Mouse (Mus musculus): Measurements from ENCODE around the gene Plekha5.

Gene Plekha5

DNA sequence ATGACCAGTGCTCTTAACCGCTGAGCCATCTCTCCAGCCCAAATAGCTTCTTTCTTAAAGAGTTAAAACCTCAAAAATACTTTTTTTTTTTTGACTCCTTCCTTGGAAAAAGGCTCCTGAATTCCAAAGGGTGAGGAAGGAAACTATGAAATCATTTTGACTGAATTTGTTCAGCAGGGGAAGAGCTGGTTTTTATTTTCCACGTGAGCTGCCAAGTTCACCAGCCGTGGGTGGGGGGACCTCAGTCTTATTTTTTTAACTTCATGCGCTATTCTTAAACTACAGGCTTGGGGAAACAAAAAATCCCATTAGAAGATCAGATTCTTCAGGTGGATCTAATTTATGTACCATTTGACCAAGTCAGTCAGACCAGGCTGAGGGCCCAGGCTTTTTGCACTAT lies 187.4 kb downstream of the Plekha5 start:
- no peak for DNase-seq (ENCODE audit: inconsistent ontology term)

DNA sequence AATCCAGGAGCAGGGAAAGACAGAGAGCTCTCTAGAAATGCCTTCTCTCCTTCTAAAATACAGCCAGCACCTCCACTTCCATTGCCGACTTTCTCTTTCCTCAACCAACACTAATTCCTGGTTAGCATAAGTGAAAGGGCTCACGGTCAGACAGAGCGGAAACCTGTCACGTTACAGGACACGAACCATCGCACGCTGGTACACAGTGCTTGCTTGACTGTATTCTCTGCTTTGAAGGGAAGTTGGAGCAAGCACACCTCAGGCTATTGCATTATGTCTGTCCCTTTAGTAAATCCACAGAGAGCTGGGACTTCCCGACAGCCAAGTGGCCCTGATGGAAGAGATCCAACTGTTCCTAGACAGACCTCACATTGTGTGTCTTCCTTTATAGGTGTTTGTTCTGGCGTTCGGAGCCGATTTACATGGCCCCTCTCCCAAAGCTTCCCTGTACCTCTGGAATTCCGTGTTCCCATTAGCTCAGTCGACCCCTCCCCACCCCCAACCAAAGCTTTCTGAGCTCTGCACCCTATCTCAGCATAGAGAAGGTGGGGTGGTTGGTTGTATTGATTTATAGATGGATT lies 188.1 kb downstream of the Plekha5 start:
- no peak for DNase-seq (ENCODE audit: inconsistent ontology term)

DNA sequence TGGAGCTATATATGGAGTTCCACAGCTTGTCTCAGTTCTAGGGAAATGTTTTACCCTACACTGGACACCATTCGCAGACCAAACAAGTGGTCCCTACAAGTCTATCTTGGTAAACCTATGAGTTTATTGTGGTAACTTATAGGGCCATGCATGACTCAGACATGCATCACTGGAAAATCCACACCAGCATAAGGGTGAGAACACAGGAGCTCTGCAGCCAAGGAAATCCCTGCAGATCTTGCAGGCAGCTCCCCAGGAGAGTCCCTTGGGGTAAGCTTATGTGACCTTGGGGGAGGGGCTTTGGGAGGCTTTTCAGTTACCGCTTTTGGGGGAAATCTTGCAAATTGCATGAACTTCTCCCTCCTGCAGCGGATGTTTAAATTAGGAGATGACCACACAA lies 190.0 kb downstream of the Plekha5 start:
- no peak for DNase-seq (ENCODE audit: inconsistent ontology term)

DNA sequence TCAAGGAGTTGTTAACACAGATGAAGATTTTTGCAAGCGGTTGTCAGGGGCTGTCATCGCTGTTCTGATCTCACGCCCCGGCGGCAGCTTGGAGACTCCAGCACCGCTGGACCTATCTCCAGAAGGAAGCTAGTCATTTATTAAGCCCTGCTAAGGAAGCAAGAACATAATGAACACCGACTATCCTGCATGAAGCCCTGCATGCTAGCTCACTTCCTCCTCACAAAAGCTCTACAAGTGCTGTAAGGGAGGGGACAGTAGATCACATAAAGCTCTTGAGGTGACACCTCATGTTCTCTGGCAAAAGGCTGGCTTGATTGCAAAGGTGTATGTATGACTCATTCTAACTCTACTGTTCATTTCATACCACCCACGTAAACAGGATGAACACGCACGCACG lies 190.9 kb downstream of the Plekha5 start:
- DNase-seq (ENCODE audit: inconsistent ontology term) = no peak

DNA sequence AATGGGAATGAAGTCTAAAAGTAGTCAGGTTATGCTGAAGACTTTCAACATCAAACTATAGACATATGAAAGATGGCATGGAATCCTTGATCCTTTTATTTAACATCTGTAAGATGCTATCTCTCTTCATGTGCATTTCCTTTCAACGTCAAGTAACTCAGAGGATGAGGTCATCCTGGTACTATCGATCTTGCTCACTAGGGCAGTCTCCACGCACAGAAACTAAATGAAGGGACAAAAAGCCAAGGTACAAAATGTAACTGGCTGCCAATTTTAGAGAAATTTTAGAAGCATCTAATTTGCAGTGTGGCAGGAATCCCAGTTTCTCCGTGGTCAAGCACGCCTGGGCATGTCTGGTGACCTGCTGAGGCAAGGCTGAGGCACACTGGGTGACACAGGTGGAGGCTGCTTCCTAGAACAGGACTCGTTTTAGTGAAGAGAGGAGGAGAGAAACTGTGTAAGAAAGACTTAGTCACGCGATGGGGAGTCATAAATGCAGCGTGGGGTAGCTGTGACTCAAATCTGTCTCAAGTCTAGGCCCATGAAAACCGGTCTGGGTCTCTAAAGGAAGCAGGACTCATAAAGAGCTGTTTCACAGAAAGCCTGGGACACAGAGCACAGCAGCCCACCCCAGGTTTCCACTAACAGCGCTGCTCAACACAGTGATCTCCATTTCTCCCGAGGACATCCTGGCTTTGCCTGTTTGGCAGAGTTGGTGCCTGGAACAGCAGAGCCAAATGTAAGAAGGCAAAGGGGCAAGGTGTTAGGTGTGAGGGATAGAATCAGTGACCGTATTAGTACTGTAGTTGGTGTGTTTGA lies 196.9 kb downstream of the Plekha5 start:
- peak; percentile 81 for DNase-seq (ENCODE audit: inconsistent ontology term)

DNA sequence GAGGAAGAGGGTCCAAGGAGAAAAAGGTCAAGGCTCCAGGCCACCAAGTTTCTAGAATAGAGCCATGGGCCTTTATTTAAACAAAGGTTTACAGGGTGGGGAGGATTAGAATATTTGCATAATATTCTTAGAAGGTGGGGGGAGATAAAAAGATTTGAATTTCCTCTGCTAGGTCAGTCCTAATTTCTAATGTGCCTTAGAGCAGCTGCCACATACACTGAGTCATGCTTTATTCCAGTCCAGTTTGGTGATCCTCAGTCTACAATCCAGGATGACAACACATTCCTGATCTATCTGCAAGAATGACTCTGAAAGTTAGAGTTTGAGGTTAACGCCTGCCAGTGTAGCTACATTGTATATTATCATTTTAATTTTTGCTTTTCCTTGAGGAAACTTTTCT lies 197.8 kb downstream of the Plekha5 start:
- peak; percentile 62 for DNase-seq (ENCODE audit: inconsistent ontology term)

DNA sequence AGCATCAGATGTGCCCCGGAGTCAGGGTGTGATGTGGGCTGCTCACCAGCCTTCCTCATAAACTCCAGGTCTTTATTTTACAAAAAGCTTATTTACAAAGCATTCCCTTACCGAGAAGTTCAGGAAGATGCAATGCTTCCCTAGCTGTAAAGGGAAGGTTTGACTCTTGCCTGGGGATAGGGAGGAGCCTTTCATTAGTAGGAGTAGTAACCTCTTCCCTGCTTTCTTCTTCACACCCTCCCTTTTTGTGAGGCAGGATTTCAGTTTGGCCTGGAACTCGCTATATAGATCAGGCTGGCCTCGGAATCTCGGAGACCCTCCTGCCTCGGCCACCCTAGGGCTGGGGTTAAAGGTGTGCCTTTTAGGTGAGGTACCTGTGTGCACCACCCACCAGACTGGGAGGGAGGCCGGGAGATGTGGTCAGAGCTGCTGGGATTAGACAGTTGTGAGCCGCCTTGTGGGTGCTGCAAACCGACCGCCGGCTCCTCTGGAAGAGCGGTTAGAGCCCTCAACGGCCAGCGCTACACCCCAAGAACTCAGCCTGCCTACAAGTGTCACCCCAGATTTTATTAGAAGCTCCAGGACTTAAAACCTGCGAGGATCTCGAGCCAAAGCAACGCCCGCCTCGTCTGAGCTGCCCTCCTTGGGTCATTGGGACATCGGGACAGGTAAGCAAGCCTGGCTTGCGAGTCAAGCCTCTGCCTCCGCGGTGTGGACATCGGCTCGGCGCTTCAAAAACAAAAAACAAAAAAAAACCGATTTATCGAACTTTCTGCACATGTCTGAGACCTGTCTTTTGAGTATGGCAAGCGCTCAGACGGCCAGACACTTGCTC lies 198.8 kb downstream of the Plekha5 start, which contains the start of gene Aebp2:
Gene Aebp2, plus strand, starts transcription at position 273 of the 835 bp plus-strand sequence.
- DNase-seq (ENCODE audit: inconsistent ontology term) = no peak

DNA sequence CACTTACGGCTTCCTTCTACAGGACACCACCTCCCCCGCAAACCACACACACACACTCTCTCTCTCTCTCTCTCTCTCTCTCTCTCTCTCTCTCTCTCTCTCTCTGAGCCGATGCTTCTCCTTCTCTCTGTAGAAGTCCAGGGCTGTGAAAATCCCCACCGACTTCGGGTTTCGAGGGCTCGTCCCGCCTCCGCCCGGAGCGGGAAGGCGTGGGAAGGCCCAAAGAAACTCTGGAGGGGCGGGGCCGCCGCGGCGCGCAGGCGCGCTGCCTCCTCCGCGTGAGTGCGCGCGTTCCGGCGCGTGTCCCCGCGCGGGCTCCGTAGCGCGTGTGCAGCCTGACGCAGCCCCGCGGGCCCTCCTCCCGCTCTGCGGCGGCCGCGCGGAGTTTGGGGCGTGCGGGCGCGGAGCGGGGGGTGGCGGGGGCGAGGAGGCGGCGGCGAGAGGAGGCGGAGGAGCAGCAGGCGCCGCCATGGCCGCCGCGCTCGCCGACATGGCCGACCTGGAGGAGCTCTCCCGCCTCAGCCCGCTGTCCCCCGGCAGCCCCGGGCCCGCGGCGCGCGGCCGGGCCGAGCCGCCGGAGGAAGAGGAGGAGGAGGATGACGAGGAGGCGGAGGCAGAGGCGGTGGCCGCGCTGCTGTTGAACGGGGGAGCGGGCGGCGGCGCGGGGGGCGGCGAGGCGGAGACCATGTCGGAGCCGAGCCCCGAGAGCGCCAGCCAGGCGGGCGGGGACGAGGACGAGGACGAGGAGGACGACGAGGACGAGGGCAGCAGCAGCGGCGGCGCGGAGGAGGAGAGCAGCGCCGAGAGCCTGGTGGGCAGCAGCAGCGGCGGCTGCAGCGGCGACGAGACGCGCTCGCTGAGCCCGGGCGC lies 199.6 kb downstream of the Plekha5 start:
- peak; percentile 98 for DNase-seq (ENCODE audit: inconsistent ontology term)

DNA sequence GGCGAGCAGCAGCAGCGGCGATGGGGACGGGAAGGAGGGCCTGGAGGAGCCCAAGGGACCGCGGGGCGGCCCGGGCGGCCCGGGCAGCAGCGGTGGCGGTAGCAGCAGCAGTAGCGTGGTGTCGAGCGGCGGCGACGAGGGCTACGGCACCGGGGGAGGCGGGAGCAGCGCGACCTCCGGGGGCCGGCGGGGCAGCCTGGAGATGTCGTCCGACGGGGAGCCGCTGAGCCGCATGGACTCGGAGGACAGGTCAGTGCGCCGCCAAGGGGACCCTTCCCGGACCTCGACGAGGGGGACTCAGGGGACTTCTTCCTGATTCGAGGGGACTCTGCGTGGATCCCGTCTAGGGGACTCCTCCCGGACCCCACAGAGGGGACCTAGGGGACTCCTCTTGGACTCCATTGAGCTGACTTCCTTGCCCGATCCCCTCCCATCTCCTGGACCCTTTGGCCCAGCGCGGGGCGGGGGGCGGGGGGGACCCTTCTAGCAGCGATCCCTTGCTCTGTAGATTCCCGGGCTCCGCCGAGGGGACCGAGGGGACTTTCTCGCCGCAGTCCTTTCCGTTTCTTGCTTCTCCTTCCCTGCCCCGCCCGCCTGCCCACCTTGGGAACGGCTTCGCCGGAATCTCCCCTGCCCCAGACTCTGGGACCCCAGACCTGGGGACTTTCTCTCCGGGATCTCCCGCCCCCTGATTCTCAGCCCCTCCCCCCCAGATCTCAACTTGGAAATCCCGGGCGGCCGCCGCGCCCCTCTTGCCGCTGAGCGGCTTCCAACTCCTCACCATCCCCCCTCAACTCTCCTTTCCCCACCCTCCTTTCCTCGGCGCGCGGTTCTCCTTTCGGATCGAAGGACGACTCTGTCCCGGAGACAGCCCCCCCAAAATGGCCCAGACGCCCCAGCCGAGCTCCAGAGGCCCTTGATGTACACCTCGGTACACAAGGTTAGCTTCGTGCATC lies 200.5 kb downstream of the Plekha5 start:
- DNase-seq (ENCODE audit: inconsistent ontology term) = peak; percentile 56

DNA sequence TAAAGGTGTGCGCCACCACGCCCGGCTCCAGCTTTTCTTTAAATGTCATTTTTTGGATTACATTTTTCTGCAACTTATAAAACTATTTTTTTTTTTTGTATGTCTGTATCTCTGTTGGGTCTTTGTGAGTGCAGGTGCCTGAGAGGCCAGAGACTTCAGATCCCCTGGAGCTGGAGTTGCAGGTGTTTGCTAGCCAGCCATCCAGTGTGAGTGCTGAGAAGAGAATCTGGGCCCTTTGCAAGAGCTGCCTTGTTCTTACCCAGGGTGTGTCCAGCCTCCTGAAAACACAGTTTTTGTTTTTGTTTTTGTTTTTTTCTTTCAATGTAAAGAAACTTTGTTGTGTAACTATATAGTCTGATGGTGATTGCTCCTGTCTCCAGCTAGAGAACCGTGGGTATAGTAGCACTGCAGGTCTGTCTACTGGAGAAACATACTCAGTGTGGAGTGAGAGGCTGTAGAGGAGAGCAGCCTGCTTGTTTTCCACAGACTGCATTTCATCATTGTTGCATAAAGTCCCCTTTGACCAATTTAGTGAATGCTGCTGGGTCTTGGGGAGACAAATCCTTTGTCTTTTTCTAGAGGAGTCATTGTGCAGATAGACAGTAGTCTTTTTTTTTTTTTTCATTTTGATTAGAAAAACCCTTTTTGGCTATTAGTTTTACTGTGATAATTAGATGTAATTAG lies 205.5 kb downstream of the Plekha5 start:
- no peak for DNase-seq (ENCODE audit: inconsistent ontology term)

DNA sequence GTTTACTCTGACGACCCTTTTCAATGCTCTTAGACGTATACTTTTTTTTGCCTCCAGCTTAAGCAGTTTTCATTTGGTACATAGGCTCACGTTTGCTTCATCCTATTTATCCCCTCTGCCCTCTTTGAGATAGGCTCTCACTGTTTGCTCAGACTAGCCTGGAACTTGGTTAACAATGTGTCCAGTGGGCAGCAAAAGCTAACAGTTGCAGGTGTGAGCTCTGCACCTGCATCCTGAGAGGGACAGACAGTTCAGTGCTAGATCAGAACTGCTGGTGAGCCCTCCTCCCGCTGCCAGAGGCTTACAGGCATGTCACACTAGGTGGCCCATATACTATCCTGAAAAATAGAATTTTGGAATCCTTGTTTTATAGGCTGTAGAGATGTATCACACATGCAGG lies 206.5 kb downstream of the Plekha5 start:
- no peak for DNase-seq (ENCODE audit: inconsistent ontology term)

DNA sequence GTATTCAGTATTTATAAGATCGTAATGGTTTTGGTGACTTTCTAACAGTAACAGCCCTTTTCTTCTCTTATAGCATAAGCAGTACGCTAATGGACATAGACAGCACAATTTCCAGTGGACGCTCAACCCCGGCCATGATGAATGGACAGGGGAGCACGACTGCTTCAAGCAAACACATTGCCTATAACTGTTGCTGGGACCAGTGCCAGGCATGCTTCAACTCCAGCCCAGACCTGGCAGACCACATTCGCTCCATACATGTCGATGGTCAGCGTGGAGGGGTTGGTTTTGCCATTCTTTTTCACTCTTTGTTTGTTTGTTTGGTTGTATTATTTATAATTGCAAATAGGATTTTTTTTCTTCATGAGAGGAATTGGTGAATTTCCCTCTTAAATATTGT lies 209.8 kb downstream of the Plekha5 start:
- no peak for DNase-seq (ENCODE audit: inconsistent ontology term)

DNA sequence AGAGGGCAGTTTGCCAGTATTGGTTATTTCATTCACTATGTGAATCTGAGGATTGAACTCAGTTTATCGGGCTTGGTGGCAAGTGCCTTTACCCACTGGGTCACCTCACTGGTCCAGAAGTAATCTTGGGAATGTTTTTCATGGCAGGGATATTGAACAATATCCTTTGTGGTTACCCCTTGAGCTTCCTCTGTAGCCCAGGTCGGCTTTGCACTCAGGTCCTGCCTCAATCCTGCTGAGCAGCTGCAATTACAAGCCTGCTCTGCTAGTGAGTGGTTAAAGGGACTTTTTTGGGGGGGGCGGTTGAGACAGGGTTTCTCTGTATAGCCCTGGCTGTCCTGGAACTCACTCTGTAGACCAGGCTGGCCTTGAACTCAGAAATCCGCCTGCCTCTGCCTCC lies 212.4 kb downstream of the Plekha5 start:
- no peak for DNase-seq (ENCODE audit: inconsistent ontology term)

DNA sequence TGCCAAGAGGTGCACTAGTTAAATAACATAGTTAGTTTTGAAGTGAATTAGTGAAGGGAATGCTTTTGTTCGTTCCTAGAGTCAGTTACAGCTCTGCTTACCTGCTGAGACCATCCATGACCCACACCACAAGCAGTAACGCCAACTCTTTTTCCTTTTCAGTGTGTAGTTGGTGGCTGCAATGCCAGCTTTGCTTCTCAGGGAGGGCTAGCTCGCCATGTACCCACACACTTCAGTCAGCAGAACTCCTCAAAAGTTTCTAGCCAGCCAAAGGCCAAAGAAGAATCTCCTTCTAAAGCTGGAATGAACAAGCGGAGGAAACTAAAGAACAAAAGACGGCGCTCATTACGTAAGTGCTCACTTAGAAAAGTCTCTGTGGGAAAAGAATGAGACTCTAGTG lies 218.2 kb downstream of the Plekha5 start:
- no peak for DNase-seq (ENCODE audit: inconsistent ontology term)

DNA sequence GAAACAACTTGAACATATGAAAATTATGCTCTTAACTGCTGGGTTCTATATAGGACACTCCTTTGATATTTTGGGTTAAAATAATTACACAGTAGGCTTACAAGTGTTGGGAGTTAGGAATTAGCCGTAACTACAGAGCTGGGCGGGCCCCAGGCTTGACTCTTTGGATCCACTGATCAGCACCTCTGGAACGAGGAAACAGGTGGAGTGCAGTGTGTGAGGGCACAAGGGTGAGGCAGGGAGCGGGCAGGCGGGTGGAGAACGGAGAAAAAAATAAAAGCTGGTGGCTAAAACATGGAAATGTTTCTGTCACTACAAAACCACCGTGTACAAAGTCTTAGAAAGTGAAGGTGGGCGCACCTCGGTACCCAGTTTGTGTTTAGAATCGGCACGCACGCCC lies 218.8 kb downstream of the Plekha5 start:
- no peak for DNase-seq (ENCODE audit: inconsistent ontology term)

DNA sequence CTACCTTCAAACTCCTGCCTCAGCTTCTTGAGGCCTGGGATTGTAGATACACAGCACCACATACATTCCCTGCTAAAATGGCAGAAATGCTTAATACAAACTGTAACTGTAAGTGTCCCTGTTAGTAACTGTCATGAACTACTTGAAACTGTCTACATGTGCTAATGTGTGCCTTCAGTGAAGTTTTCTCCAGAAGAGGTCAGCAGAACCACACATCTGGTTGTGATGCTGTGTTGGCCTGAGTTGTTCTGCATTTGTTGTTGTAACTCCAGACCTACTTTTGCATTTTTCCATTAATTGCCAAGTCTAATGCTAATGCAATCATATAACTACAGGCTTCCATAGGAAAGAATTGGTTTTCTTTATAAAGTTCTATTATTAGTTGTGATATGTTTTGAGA lies 222.1 kb downstream of the Plekha5 start:
- DNase-seq (ENCODE audit: inconsistent ontology term) = no peak
